Mouse (Mus musculus): ENCODE measurements around the gene Rpl36-ps4.
A peak's percentile ranks its signal among the peaks of the same experiment; 100 is the strongest.
"Not testable (repeated sequence)": the region's sequence is repeated elsewhere in the genome, so short reads cannot be mapped to it uniquely, and the experiment has no call there.

The Rpl36-ps4 gene

DNA sequence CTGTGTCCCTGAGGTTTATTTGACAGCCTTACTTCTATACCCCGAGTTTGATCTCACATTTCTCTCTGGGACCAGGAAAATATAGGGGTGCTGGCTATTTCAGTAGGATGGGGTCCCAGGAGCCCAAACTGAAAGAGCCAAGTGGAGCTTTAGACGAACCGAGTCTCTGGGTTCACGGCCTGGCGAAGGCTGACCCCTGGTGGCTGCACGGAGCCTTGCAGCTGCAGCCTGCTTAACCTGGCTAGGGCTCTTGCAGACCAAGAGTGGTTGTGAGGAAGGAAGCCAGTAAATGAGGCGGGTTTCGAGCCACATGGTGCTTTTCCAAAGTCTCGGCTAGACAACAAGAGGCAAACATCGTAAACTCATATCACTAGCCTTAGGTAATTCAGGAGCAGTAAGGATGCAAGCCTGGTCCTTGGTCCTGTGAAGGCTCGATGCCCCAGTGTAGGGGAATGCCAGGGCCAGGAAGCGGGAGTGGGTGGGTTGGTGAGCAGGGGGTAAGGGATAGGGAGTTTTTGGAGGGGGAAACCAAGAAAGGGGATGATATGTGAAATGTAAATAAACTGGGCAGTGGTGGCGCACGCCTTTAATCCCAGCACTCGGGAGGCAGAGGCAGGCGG, 28.3 kb downstream of the Rpl36-ps4 start:
- DNase-seq (ENCODE audit: low spot score): peak; percentile 59

DNA sequence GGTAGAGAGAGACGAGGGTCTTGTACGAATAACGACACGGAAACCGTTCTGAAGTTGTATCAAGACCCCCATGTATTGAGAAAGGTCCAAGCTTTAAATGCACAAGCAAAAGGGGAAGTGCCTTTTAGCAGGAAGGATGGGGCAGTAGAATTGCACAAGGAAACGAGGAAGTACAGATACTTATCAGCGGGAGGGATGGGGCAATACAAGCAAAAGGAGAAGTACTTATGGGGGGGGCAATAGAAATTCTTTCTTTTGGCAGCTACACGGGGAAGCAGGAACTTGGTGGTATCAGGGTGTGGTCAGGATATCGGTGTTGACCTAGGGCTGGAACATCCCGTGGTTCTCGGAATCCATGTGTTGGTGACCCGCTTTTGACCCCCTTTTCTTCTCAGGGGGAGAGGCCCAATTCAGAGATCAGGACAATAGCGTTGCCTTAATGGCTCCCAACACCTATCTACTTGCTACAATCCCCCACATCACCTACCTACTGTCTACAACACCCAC, 33.9 kb downstream of the Rpl36-ps4 start:
- not testable (repeated sequence) for DNase-seq (ENCODE audit: low spot score)

GRCm38 (mm10) chr17:87957096-87957840, 36.5 kb downstream of the Rpl36-ps4 start:
- no peak for DNase-seq (ENCODE audit: low spot score)

GRCm38 (mm10) chr17:87958283-87958682, 37.5 kb downstream of the Rpl36-ps4 start:
- no peak for DNase-seq (ENCODE audit: low spot score)

DNA sequence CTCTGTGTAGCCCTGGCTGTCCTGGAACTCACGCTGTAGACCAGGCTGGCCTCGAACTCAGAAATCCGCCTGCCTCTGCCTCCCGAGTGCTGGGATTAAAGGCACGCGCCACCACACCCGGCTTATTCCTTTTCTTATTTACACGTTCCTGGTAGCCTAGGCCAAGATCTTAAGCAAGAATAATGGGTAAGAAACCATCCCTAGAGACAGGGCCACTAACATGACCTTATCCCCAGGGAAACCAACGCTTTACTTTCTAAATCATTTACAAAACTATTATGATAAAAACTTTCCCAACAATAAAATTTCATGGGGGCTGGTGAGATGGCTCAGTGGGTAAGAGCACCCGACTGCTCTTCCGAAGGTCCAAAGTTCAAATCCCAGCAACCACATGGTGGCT, 38.6 kb downstream of the Rpl36-ps4 start:
- DNase-seq (ENCODE audit: low spot score): not testable (repeated sequence)

DNA sequence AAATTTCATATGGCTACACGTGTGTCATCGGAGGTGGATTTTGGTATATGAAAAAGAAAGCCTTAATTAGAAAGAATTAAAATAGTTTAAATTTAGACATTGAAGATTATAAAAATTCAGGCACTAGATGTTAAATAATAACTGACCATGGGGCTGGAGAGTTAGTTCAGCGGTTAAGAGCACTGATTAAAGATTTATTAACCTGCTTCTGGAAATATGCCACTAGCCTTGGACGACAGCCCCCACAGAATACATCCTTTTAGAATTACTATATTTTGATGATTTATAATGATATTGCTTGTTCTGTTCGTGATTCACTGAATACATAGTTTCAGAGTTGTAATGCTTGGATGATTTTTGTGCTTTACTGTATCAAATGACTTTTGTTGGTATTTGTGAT, 39.2 kb downstream of the Rpl36-ps4 start:
- DNase-seq (ENCODE audit: low spot score): not testable (repeated sequence)

- DNase-seq (ENCODE audit: low spot score): no peak
These were observed 42.6 kb downstream of the Rpl36-ps4 start for GRCm38 (mm10) chr17:87963081-87964075.

DNA sequence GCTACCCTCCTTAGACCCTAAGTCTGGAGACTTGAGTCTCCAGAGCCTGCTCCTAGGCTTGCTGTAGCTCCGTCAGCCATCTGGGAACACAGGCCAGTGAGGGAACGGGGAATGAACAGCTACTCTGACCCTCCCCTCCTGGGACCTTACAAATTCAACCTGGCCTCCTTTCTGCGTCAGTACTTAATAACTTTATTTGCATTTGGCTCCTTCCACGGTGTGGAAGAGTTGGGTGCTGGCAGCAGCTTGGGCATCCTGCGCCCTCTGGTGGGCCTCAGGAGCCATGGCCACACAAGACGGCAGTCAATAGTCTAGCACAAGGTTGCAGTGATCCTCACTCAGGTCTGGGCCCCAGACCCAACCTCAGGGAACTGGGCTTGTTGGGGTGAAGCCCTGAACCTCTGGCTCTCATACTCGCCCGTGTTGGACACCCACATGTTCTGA, 47.7 kb downstream of the Rpl36-ps4 start:
- DNase-seq (ENCODE audit: low spot score): not testable (repeated sequence)

Measured in lung, postnatal 25 days (tissue).